Mouse (Mus musculus) embryonic facial prominence, embryonic 15.5 days (tissue): ENCODE data around the gene Pwwp2a. TPM values are rescaled to one million over a fixed set of nuclear protein-coding genes. Genes with fewer than 3 reads are reported as not detected.
A peak's percentile ranks its signal among the peaks of the same experiment; 100 is the strongest.

Experiments used
- ATAC-seq: fragments of 200-750 bp; cut with Nextera tagmentation; 2 replicates; pipeline ENCODE4 v1.8.0; 2017; ENCODE audit warnings: low read depth, moderate TSS enrichment; ENCODE audit not compliant: insufficient number of reproducible peaks, low FRiP score, low TSS enrichment
- H3K27ac ChIP-seq: fragments of 300-500 bp; sonication (generic); replicated peaks from 2 replicates; pipeline ENCODE4 v1.5.1; 2015; ENCODE audit warnings: mild to moderate bottlenecking, inconsistent platforms
- H3K27me3 ChIP-seq: fragments of 300-500 bp; sonication (generic); 2 replicates; pipeline ENCODE4 v1.6.1; 2015; ENCODE audit warnings: inconsistent platforms
- H3K36me3 ChIP-seq: fragments of 300-500 bp; sonication (generic); 2 replicates; pipeline ENCODE4 v1.6.1; 2015; ENCODE audit warnings: mild to moderate bottlenecking, inconsistent platforms
- H3K4me1 ChIP-seq: fragments of 300-500 bp; sonication (generic); 2 replicates; pipeline ENCODE4 v1.6.1; 2015; ENCODE audit warnings: inconsistent platforms
- H3K4me2 ChIP-seq: fragments of 300-500 bp; sonication (generic); replicated peaks from 2 replicates; pipeline ENCODE4 v1.6.1; 2015; ENCODE audit warnings: mild to moderate bottlenecking, inconsistent platforms
- H3K4me3 ChIP-seq: fragments of 300-500 bp; sonication (generic); replicated peaks from 2 replicates; pipeline ENCODE4 v1.5.1; 2015; ENCODE audit warnings: mild to moderate bottlenecking, inconsistent platforms
- H3K9ac ChIP-seq: fragments of 300-500 bp; sonication (generic); 2 replicates; pipeline ENCODE4 v1.6.1; 2015; ENCODE audit warnings: inconsistent platforms
- H3K9me3 ChIP-seq: fragments of 300-500 bp; sonication (generic); replicated peaks from 2 replicates; pipeline ENCODE4 v1.6.1; 2016; ENCODE audit warnings: inconsistent platforms
- whole genome bisulfite sequencing: fragments of 180-500 bp; shearing (Covaris S2); methylation state at CpG from one replicate; pipeline ENCODE4 v1.1.7; 2015; 5-methylcytosine and 5-hydroxymethylcytosine counted together
- polyA plus RNA-seq: library from polyadenylated mRNA; unstranded; fragments of >200 nt; fragmentation: Nextera tagmentation; extraction: Ambion mirVana; gene quantifications from 2 replicates; pipeline ENCODE4 v1.2.1, GENCODE M21; 2015

Pwwp2a gene
- polyA plus RNA-seq, 1 experiment from 2014 or later = 25.0 TPM

DNA sequence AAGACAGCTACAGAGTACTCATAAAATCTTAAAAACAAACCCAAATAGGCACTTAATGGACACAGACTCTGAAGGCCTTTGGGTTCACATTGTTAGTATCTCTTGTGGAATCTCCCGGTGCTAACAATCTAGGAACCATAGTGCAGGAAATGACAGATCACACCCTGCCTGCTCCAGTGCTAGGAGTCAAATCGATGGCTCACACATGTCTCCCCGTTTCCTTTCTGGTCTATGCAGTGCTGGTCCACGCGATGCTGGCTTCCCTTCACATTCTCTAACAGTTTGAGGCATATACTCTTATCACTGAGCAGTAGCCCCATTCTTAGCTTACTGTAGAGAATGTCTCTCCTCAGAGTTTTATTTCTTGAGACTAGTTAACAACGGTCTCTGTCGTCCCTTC is 46.0 kb downstream of the Pwwp2a start:
- WGBS = 78% methylated on average over 7 of the region's 7 CpGs
- no peak for ATAC-seq
- no peak overlapping the region for H3K4me3 ChIP-seq
- H3K27ac ChIP-seq = no peak overlapping the region
- no peaks in the 10 kb centered on the region for H3K4me1 ChIP-seq
- peaks cover 41% of the 10 kb centered on the region for H3K36me3 ChIP-seq
- H3K27me3 ChIP-seq = no peaks in the 10 kb centered on the region
- no peak overlapping the region for H3K4me2 ChIP-seq
- no peak overlapping the region for H3K9ac ChIP-seq
- H3K9me3 ChIP-seq = no peaks in the 10 kb centered on the region

DNA sequence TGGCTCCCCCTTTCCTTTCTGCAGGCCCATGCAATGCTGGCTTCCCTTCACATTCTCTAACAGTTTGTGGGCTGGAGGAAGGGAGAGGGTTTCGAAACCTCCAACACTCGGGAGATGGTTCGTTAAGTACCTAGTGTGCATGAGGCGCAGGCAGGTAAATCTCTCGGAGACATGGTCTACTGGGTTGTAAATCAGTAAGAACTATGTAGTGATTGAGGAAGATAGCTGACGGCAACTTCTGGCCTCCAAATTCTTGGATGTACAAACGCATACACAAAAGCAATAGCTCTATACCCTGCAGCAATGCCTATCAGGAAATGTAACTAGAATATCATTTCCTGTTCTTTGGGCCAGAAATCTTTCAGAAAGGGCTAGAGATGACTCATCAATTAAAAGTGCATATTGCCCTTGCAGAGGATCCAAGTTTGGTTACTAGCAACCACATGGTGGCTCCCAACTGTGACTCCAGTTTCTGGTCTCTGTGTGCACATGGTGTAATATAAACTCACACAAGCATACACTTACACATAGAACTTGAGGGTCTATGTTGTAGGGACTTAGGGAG is 47.0 kb downstream of the Pwwp2a start:
- 77% methylated on average over 7 of the region's 7 CpGs for WGBS
- Histone ChIP-seq H3K36me3 (peaks cover 50% of the 10 kb centered on the region), H3K4me3 (no peak overlapping the region), H3K9ac (no peak overlapping the region), H3K4me2 (no peak overlapping the region), H3K9me3 (no peaks in the 10 kb centered on the region), H3K27me3 (no peaks in the 10 kb centered on the region), H3K4me1 (no peaks in the 10 kb centered on the region), H3K27ac (no peak overlapping the region)
- no peak for ATAC-seq

DNA sequence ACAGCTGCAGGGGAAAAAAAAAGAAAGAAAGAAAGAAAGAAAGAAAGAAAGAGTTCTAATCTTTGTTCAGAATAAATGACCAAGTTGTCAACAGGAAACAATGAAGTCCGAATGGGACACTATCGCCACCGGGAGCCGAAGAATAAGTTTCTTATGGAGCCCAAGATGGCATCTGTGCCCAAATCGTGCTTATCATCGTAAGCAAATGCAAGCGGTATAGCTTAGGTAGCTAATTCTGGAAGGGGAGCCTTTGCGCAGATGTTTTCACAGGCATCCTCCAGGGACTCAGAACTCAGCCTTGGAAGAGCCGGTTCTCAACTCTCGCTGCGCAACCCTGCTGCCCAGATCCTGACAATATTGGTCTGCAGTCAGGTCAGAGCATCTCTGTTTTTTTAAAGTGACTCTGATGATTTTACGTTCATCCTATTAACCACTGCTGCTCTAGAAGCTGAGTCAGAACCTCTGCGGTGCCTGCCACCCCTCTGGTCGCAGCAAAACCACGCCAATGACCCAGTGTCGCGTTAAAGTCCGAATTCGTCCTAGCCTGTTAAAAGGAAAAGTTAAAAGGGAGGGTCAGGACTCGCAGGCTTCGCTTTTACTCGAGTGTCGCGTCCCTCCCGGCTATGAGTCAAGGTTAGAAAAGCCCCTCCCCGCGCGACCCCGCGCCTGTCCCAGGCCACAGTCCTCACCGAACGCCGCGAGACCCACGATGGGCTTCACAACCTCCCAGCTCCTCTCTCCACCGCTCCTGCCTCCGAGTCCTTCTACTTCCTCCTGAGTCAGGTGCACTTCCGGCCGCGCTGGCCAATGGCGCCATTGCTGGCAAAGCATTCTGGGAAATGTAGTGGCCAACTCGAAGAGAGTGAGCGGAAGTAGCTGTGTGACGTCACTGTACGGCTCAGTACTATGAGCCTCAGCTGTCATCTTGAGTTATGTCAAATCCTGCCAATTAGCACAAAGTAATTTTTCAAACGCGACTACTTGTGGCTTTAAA is 65.7 kb downstream of the Pwwp2a start, which contains the start of gene Ttc1:
TSS of gene Ttc1 (minus strand) at position 776 of the 994 bp plus-strand sequence.
- peak within 1 kb of the TSS; percentile 69 for H3K9ac ChIP-seq
- no peaks in the 10 kb centered on the region for H3K9me3 ChIP-seq
- peaks cover 8% of the 10 kb centered on the region for H3K4me1 ChIP-seq
- peaks cover 24% of the 10 kb centered on the region for H3K36me3 ChIP-seq
- H3K4me2 ChIP-seq = peak within 1 kb of the TSS; percentile 80
- H3K27me3 ChIP-seq = no peaks in the 10 kb centered on the region
- whole genome bisulfite sequencing = 2% methylated on average over 47 of the region's 47 CpGs
- H3K4me3 ChIP-seq = peak within 1 kb of the TSS; percentile 80
- peak within 1 kb of the TSS; percentile 58 for H3K27ac ChIP-seq
- ATAC-seq = peak; percentile 96

GRCm38 (mm10) chr11:43751542-43751941 is 69.7 kb downstream of the Pwwp2a start:
- WGBS = 76% methylated on average over 2 of the region's 2 CpGs
- no peak overlapping the region for H3K9ac ChIP-seq
- no peak for ATAC-seq
- H3K9me3 ChIP-seq = no peaks in the 10 kb centered on the region
- H3K4me1 ChIP-seq = peaks cover 8% of the 10 kb centered on the region
- H3K4me2 ChIP-seq = no peak overlapping the region
- H3K36me3 ChIP-seq = no peaks in the 10 kb centered on the region
- no peak overlapping the region for H3K27ac ChIP-seq
- no peak overlapping the region for H3K4me3 ChIP-seq
- H3K27me3 ChIP-seq = 0 out of 2 replicates have a peak, but pooled peaks cover 3% of the 10 kb centered on the region

DNA sequence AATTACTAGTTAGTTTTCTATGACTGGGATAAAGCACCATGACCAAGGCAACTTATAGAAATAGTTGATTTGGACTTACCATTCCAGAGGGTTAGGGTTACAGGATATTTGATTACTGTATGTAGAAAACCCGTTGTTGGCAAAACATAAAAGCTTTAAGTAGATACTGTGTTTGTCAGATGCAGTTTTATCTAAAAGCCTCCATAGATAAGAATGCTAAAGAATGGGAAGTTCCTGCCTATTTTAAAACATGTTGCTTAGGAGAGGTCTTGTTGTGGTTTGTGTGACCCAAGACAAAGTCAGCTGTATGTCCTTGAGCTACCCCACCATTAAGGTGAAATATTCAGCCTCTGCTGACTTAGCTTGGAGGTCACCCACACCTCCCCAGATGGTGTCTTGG is 72.8 kb downstream of the Pwwp2a start:
- Histone ChIP-seq H3K36me3 (no peaks in the 10 kb centered on the region), H3K27ac (no peak overlapping the region), H3K4me2 (no peak overlapping the region), H3K27me3 (0 out of 2 replicates have a peak, but pooled peaks cover 3% of the 10 kb centered on the region), H3K9me3 (no peaks in the 10 kb centered on the region), H3K4me1 (no peaks in the 10 kb centered on the region), H3K9ac (no peak overlapping the region), H3K4me3 (no peak overlapping the region)
- ATAC-seq = no peak
- 64% methylated on average over 1 of the region's 1 CpGs for WGBS

- no peak overlapping the region for H3K9ac ChIP-seq
- no peaks in the 10 kb centered on the region for H3K36me3 ChIP-seq
- no peaks in the 10 kb centered on the region for H3K9me3 ChIP-seq
- H3K4me1 ChIP-seq = no peaks in the 10 kb centered on the region
- H3K27ac ChIP-seq = no peak overlapping the region
- no peak overlapping the region for H3K4me3 ChIP-seq
- WGBS = 63% methylated on average over 5 of the region's 5 CpGs
- no peak for ATAC-seq
- 0 out of 2 replicates have a peak, but pooled peaks cover 3% of the 10 kb centered on the region for H3K27me3 ChIP-seq
- no peak overlapping the region for H3K4me2 ChIP-seq
Measured at GRCm38 (mm10) chr11:43755411-43755810, 73.6 kb downstream of the Pwwp2a start.

GRCm38 (mm10) chr11:43758436-43758835 is 76.6 kb downstream of the Pwwp2a start:
- no peaks in the 10 kb centered on the region for H3K4me1 ChIP-seq
- 52% methylated on average over 2 of the region's 2 CpGs for WGBS

DNA sequence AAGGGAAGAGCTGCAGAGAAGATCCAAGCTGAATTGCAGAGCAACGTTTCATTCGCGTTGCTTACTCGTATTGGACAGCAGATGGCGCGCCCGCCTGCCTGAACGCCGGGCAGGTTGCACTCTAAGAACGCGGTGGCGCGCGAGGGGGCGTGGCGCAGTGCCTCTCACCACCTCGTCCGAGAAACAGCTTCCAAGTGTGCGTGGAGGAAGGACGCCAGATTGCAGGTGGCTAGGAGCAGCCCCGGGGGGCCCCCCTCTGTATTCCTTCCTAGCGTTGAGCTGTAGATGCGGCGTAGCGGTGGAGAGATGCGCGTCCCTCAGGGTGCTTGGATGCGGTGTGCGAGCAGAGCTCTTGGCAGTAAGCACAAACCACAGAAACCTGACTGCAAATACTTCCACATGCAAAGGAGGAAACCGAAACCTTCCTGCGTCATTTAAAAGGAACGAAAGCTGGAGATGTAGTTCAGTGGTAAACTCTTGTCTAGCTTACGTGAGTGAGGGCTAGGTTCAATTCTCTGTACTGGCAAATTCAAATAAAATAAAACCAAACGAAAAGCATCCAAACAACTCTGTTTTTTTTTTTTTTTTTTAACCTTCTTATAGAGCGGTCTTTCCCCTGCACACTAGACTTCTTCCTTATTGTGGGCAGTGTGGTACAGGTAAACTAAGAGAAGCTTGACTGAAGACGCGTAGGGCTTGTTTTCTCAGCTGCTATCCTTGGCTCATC is 85.3 kb downstream of the Pwwp2a start:
- H3K4me3 ChIP-seq = peak overlapping the region; percentile 52
- H3K9ac ChIP-seq = no peak overlapping the region
- no peaks in the 10 kb centered on the region for H3K9me3 ChIP-seq
- no peaks in the 10 kb centered on the region for H3K36me3 ChIP-seq
- peak; percentile 57; the same call in 1 of the 2 replicates for ATAC-seq
- peak overlapping the region; percentile 89 for H3K4me2 ChIP-seq
- no peak overlapping the region for H3K27ac ChIP-seq
- H3K27me3 ChIP-seq = peaks cover 13% of the 10 kb centered on the region
- 5% methylated on average over 37 of the region's 37 CpGs for WGBS
- H3K4me1 ChIP-seq = peaks cover 9% of the 10 kb centered on the region

More at GRCm38 (mm10) chr11:43758436-43758835, 76.6 kb downstream of the Pwwp2a start:
- Histone ChIP-seq H3K27ac (no peak overlapping the region), H3K4me3 (no peak overlapping the region), H3K9ac (no peak overlapping the region), H3K9me3 (no peaks in the 10 kb centered on the region), H3K36me3 (no peaks in the 10 kb centered on the region), H3K27me3 (peaks cover 4% of the 10 kb centered on the region; the same call in 1 of the 2 replicates), H3K4me2 (no peak overlapping the region)
- ATAC-seq = no peak

DNA sequence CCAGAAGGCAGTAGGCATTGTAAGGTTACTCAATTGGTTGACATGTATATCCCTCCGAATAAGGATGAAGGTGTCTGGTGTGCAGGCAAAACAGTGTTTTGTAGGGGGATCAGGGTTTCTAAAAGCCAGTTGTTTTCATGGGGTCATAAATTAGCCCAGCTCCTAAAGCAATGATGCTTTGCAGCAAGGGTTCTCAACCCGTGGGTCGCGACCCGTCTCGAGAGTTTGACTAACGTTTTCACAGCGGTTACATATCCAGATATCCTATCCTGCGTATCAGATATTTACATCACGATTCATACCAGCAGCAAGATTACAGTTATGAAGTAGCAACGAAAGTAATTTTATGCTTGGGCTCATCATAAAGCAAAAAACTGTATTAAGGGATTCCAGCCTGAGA is 86.0 kb downstream of the Pwwp2a start:
- peaks cover 9% of the 10 kb centered on the region for H3K4me1 ChIP-seq
- no peak overlapping the region for H3K9ac ChIP-seq
- H3K36me3 ChIP-seq = no peaks in the 10 kb centered on the region
- no peak overlapping the region for H3K4me3 ChIP-seq
- peaks cover 13% of the 10 kb centered on the region for H3K27me3 ChIP-seq
- H3K27ac ChIP-seq = no peak overlapping the region
- no peak overlapping the region for H3K4me2 ChIP-seq
- WGBS = 66% methylated on average over 11 of the region's 11 CpGs
- H3K9me3 ChIP-seq = no peaks in the 10 kb centered on the region
- no peak for ATAC-seq

GRCm38 (mm10) chr11:43770110-43770509 is 88.3 kb downstream of the Pwwp2a start:
- Histone ChIP-seq H3K27ac (no peak overlapping the region), H3K4me3 (no peak overlapping the region), H3K9ac (no peak overlapping the region), H3K4me1 (peaks cover 13% of the 10 kb centered on the region), H3K9me3 (no peaks in the 10 kb centered on the region), H3K36me3 (no peaks in the 10 kb centered on the region), H3K27me3 (peaks cover 15% of the 10 kb centered on the region), H3K4me2 (no peak overlapping the region)
- 75% methylated on average over 4 of the region's 4 CpGs for WGBS
- no peak for ATAC-seq
